Mouse (Mus musculus) inflammation-experienced regulatory T-cells, adult 6 months (primary cell): ENCODE results near the gene Endov. TPM values are rescaled to one million over a fixed set of nuclear protein-coding genes. Genes with fewer than 3 reads are reported as not detected.

ENCODE experiments used
- ATAC-seq: one replicate; pipeline ENCODE4 v1.8.0; 2017
- polyA plus RNA-seq, 3 experiments: library from polyadenylated mRNA; unstranded; fragments of 100-300 nt; shearing (Covaris generic); gene quantifications; one replicate each; pipeline ENCODE4 v1.2.1; 2017

The Endov gene
- polyA plus RNA-seq, 3 experiments from 2014 or later, result 9.9 to 12.5 (median 12.1) TPM

- no peak for ATAC-seq
Observed at GRCm38 (mm10) chr11:119519387-119519786, 28.2 kb downstream of the Endov start.

- ATAC-seq, result no peak
Observed at GRCm38 (mm10) chr11:119520005-119520712, 29.0 kb downstream of the Endov start.

GRCm38 (mm10) chr11:119520713-119521063 is 29.5 kb downstream of the Endov start:
- ATAC-seq, result no peak

GRCm38 (mm10) chr11:119521920-119522710 is 31.0 kb downstream of the Endov start:
- ATAC-seq, result no peak

GRCm38 (mm10) chr11:119522779-119523178 is 31.6 kb downstream of the Endov start:
- ATAC-seq, result no peak

GRCm38 (mm10) chr11:119523392-119523791 is 32.2 kb downstream of the Endov start:
- no peak for ATAC-seq

- ATAC-seq, result peak; percentile 90
Observed at GRCm38 (mm10) chr11:119524545-119524949, 33.4 kb downstream of the Endov start.

GRCm38 (mm10) chr11:119526068-119526966 is 35.2 kb downstream of the Endov start:
- no peak for ATAC-seq

- no peak for ATAC-seq
Observed at GRCm38 (mm10) chr11:119528930-119529329, 37.8 kb downstream of the Endov start.

- no peak for ATAC-seq
Observed at GRCm38 (mm10) chr11:119532460-119532859, 41.3 kb downstream of the Endov start.

- no peak for ATAC-seq
Observed at GRCm38 (mm10) chr11:119533745-119534144, 42.6 kb downstream of the Endov start.

GRCm38 (mm10) chr11:119539944-119540343 is 48.8 kb downstream of the Endov start:
- ATAC-seq, result no peak

- no peak for ATAC-seq
Observed at GRCm38 (mm10) chr11:119540560-119540959, 49.4 kb downstream of the Endov start.

GRCm38 (mm10) chr11:119541082-119541481 is 49.9 kb downstream of the Endov start:
- ATAC-seq, result no peak

GRCm38 (mm10) chr11:119542371-119542770 is 51.2 kb downstream of the Endov start:
- ATAC-seq, result no peak

- no peak for ATAC-seq
Observed at GRCm38 (mm10) chr11:119542886-119543285, 51.7 kb downstream of the Endov start.

GRCm38 (mm10) chr11:119543816-119544517 is 52.8 kb downstream of the Endov start:
- ATAC-seq, result no peak

- ATAC-seq, result no peak
Observed at GRCm38 (mm10) chr11:119544518-119545105, 53.5 kb downstream of the Endov start.

- ATAC-seq, result no peak
Observed at GRCm38 (mm10) chr11:119545281-119545680, 54.1 kb downstream of the Endov start.

GRCm38 (mm10) chr11:119545741-119546495 is 54.8 kb downstream of the Endov start:
- no peak for ATAC-seq
